Mouse (Mus musculus): ENCODE measurements around the gene Zfp92.
A peak's percentile ranks its signal among the peaks of the same experiment; 100 is the strongest.

DNA sequence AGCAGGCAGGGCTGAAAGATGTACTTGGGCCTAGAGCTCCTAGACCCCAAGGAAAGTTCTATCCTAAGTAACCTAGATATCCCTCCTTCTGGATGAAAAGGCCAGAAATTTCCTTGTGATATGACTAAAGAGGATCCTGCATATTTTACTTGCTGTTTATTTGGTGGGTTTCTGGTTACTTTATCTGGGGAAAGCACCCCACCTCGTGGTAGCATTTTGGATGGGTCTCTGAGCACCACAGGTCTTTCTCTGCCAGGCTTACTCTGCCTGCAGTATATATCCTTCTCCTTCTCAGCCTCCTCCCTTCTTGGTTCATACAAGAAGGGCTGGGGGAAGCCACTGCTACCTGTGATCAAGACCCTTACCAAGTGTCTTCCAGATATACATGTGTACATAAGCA is 1.9 kb downstream of the Zfp92 start:
- TF ChIP-seq CTCF (IDR thresholded peaks at IDR 0.05; ENCODE audit: extremely low read depth, insufficient read depth, low read length), result 0 out of 2 replicates have a peak, but pooled peaks have one; percentile 6
- TF ChIP-seq POLR2A (IDR thresholded peaks at IDR 0.05; ENCODE audit: extremely low read depth, insufficient read depth, low read length), result no peak

All from cortical plate, adult 2 months (tissue).